Mouse (Mus musculus) left cerebral cortex, adult 8-10 months (tissue): ENCODE measurements around the gene Gm21778. TPM values are rescaled to one million over a fixed set of nuclear protein-coding genes. Genes with fewer than 3 reads are reported as not detected.
"Not testable (repeated sequence)": the region's sequence is repeated elsewhere in the genome, so short reads cannot be mapped to it uniquely, and the experiment has no call there.

Experiments used
- DNase-seq, 2 experiments: peaks; one replicate each; pipeline ENCODE4 v3.0.0; 2022; ENCODE audit warnings: low spot score in 2 of 2
- total RNA-seq, 4 experiments: library from RNA; stranded (reverse); gene quantifications; 2 replicates each; pipeline ENCODE4 v1.2.4; 2022

Gene Gm21778
- not detected for total RNA-seq

DNA sequence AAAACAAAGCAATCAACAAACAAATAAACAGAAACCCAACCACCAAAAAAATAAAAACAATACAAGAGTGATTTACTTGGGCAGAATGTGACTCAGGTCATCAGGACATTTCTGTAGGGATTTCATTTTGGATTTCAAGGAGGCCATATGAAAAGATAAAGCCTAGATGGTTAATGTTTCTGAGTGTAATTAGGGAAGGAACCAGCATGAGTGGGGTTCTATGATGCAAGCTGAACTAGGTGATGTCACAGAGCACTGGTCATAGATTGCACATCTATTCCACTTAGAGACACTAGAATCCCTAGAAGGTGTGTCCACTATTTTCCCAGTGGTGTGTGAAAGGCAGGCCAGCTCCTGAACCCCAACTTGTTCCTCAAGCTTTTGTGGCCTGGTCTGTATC, at the start of gene Gm21778:
Gene Gm21778 (plus strand): TSS at position 301 of the 400 bp plus-strand sequence.
- DNase-seq: not testable (repeated sequence)

Other genes starting within 250 kb of the Gm21778 start
- gene Gm20914, start 216.5 kb upstream of the Gm21778 start, total RNA-seq: not detected
- not detected for gene Gm28171, start 149.1 kb upstream of the Gm21778 start, total RNA-seq